Mouse (Mus musculus) CH12.LX (cell line): ENCODE data around the gene Gm14496. TPM values are rescaled to one million over a fixed set of nuclear protein-coding genes. Genes with fewer than 3 reads are reported as not detected.
"Not testable (repeated sequence)": the region's sequence is repeated elsewhere in the genome, so short reads cannot be mapped to it uniquely, and the experiment has no call there.

Experiments used
- DNase-seq: peaks from one replicate; pipeline ENCODE4 v3.0.0-alpha.2; 2013; ENCODE audit errors: extremely low read depth
- H3K27ac ChIP-seq: 2 replicates; pipeline ENCODE4 v1.5.1; 2012; ENCODE audit warnings: low read depth, mild to moderate bottlenecking, control low read depth, moderate library complexity; ENCODE audit not compliant: insufficient read depth
- H3K27me3 ChIP-seq: replicated peaks from 2 replicates; pipeline ENCODE3; 2012; ENCODE audit warnings: inconsistent platforms
- H3K36me3 ChIP-seq, 2 experiments: replicated peaks in 1 of 2; 2 replicates each; pipeline versions ENCODE3 to v1.6.1; 2012; ENCODE audit warnings: inconsistent platforms in 1 of 2, low read length in 1 of 2, mild to moderate bottlenecking in 1 of 2, mixed read lengths in 1 of 2, moderate library complexity in 1 of 2; ENCODE audit not compliant: control insufficient read depth in 1 of 2, insufficient read depth in 1 of 2
- H3K4me1 ChIP-seq, 2 experiments: 2 replicates each; pipeline ENCODE4 v1.6.1; 2012; ENCODE audit warnings: inconsistent platforms in 1 of 2, moderate library complexity in 1 of 2; ENCODE audit not compliant: insufficient read depth in 2 of 2, control insufficient read depth in 1 of 2
- H3K4me2 ChIP-seq: 2 replicates; pipeline ENCODE4 v1.6.1; 2012; ENCODE audit warnings: low read depth, mild to moderate bottlenecking, control low read depth; ENCODE audit not compliant: poor library complexity, insufficient read depth, severe bottlenecking
- H3K4me3 ChIP-seq, 3 experiments: fragments of 150-350 bp in 1 of 3; sonication (generic) in 1 of 3; replicated peaks in 1 of 3; 2 replicates each; pipeline versions ENCODE3 to v1.5.1; 2011 to 2012; ENCODE audit warnings: low read depth in 2 of 3, low read length in 2 of 3, mild to moderate bottlenecking in 2 of 3, moderate library complexity in 2 of 3, control low read depth in 1 of 3, improper control_type of control experiment in 1 of 3, inconsistent platforms in 1 of 3, mixed read lengths in 1 of 3; ENCODE audit not compliant: poor library complexity in 1 of 3
- H3K79me2 ChIP-seq: replicated peaks from 2 replicates; pipeline ENCODE4 v1.6.1; 2012; ENCODE audit warnings: mild to moderate bottlenecking, moderate library complexity; ENCODE audit not compliant: control insufficient read depth, poor library complexity, insufficient read depth, severe bottlenecking; ENCODE audit errors: extremely low read depth
- H3K9ac ChIP-seq: 2 replicates; pipeline ENCODE4 v1.6.1; 2012; ENCODE audit warnings: low read depth, mild to moderate bottlenecking, control low read depth, moderate library complexity; ENCODE audit not compliant: insufficient read depth
- H3K9me3 ChIP-seq: replicated peaks from 2 replicates; pipeline ENCODE3; 2012; ENCODE audit warnings: low read length, inconsistent platforms, mixed read lengths
- CHD1 ChIP-seq: IDR thresholded peaks from 2 replicates; pipeline ENCODE4 v1.6.1; 2012; ENCODE audit warnings: low read depth, low read length, improper control_type of control experiment, inconsistent platforms
- HCFC1 ChIP-seq: IDR thresholded peaks from 2 replicates; pipeline ENCODE4 v1.6.1; 2012; ENCODE audit warnings: low read depth, mild to moderate bottlenecking, inconsistent platforms, low read length, improper control_type of control experiment
- ZNF384 ChIP-seq: IDR thresholded peaks from 2 replicates; pipeline ENCODE4 v1.6.1; 2012; ENCODE audit warnings: low read depth, low read length, improper control_type of control experiment, inconsistent platforms
- dilution Hi-C: fragments of 300-500 bp; cut with MboI; formaldehyde crosslinking; loops from 2 replicates; pipeline ENCODE4 v1.14.3; 2020; ENCODE audit warnings: low sequenced_read_pairs; ENCODE audit not compliant: extremely low pct_unique_long_range_greater_than_20kb, extremely low pct_ligation_motif_present
- in situ Hi-C: fragments of 300-500 bp; cut with MboI; formaldehyde crosslinking; loops from 3 replicates; pipeline ENCODE4 v1.14.3; 2019; ENCODE audit warnings: low sequenced_read_pairs, low pct_ligation_motif_present, low pct_unique_long_range_greater_than_20kb, mixed read lengths
- polyA plus RNA-seq: library from polyadenylated mRNA; unstranded; fragments of >175 nt; gene quantifications from 2 replicates; pipeline ENCODE4 v1.2.1, GENCODE M21; 2012; ENCODE audit warnings: low read depth; ENCODE audit not compliant: insufficient read length
- total RNA-seq, 2 experiments: library from RNA; depleted of rRNA; stranded (reverse); fragments of 300-350 nt in 1 of 2; fragments of >200 nt in 1 of 2; gene quantifications; 2 replicates each; pipeline ENCODE4 v1.2.3; 2012 to 2014

Gene Gm14496
- total and polyA plus RNA-seq, 3 experiments, result not detected

DNA sequence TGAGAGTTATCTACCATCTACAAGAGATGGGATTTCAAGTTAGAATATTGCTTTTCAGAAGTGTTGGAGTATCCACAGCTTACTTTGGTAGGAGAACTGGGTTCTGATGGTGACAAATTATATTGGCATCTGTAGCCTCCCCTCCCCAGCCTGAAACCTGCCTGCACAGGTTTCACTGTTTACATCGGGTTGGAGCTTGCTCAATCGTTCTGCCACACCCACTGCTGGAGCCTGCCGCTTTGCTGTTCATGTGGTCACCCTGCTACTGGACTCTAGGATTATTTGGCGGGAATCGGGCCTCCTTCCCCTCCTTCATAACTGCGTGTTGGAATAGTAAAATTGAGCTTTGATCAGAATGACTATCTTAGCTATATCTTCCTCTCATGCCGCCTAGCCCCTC is 22.5 kb upstream of the Gm14496 start:
- peaks cover 14% of the 10 kb centered on the region for H3K27me3 ChIP-seq
- in situ Hi-C loops, result no loop called here

GRCm38 (mm10) chr2:181969187-181969586 is 21.7 kb upstream of the Gm14496 start:
- peaks cover 14% of the 10 kb centered on the region for H3K27me3 ChIP-seq
- H3K4me2 ChIP-seq, result no peak overlapping the region
- TF ChIP-seq HCFC1, result no peak
- no peaks in the 10 kb centered on the region for H3K4me1 ChIP-seq
- no peak overlapping the region for H3K27ac ChIP-seq
- DNase-seq, result no peak
- H3K79me2 ChIP-seq, result no peaks in the 10 kb centered on the region
- no peak overlapping the region for H3K9ac ChIP-seq
- no peak overlapping the region for H3K4me3 ChIP-seq
- dilution Hi-C loops (no loop called here), in situ Hi-C loops (no loop called here)
- no peaks in the 10 kb centered on the region for H3K9me3 ChIP-seq
- H3K36me3 ChIP-seq, result no peaks in the 10 kb centered on the region

More for the DNA sequence above, 22.5 kb upstream of the Gm14496 start:
- no peak for DNase-seq
- H3K36me3 ChIP-seq, result no peaks in the 10 kb centered on the region
- no peak overlapping the region for H3K4me3 ChIP-seq
- no peak overlapping the region for H3K4me2 ChIP-seq
- H3K79me2 ChIP-seq, result no peaks in the 10 kb centered on the region
- no peak overlapping the region for H3K27ac ChIP-seq
- H3K9me3 ChIP-seq, result no peaks in the 10 kb centered on the region
- H3K4me1 ChIP-seq, result no peaks in the 10 kb centered on the region
- no peak overlapping the region for H3K9ac ChIP-seq
- no peak for TF ChIP-seq CHD1
- TF ChIP-seq ZNF384, result no peak
- dilution Hi-C loops, result no loop called here

DNA sequence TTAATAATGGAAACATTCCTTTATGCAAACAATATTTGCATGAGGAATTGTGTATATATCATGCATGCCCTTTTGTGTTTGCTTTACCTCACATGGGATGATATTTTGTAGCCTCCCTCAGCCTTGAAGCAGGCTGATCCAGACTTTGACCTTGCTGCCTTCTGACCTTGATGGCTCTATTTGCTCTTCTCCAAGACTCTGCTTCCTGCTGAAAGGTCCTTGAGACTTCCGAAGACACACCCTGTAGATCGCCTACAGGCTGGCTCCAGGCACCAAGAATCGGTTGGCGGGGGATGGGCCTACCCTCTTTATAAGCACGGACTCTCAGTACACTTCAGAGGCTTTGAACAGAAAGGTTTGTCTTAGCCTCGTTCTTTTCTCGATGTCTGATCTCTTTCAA is 9.0 kb upstream of the Gm14496 start:
- H3K4me1 ChIP-seq, H3K4me3 ChIP-seq, H3K36me3 ChIP-seq, DNase-seq, in situ Hi-C loops, dilution Hi-C loops, H3K27ac ChIP-seq, H3K4me2 ChIP-seq, H3K79me2 ChIP-seq, H3K9ac ChIP-seq, H3K9me3 ChIP-seq: not testable (repeated sequence)
- peaks cover 16% of the 10 kb centered on the region for H3K27me3 ChIP-seq

Other genes with a start within 250 kb of the Gm14496 start
- gene Myt1, start 227.8 kb upstream of the Gm14496 start, total RNA-seq (2012; rRNA removed), result 0.13 TPM in 1 of 2 replicates, not detected in the other
- gene Myt1, start 227.8 kb upstream of the Gm14496 start, total RNA-seq (2014; rRNA removed), result not detected in 2 replicates
- gene Myt1, start 227.8 kb upstream of the Gm14496 start, polyA plus RNA-seq, result not detected in 2 replicates
- 10.8 and 17.1 TPM in 2 replicates for gene Pcmtd2, start 153.3 kb upstream of the Gm14496 start, total RNA-seq (2012; rRNA removed)
- 14.4 and 14.7 TPM in 2 replicates for gene Pcmtd2, start 153.3 kb upstream of the Gm14496 start, total RNA-seq (2014; rRNA removed)
- gene Pcmtd2, start 153.3 kb upstream of the Gm14496 start, polyA plus RNA-seq, result 10.3 and 10.9 TPM in 2 replicates
- gene Polr3k, start 126.8 kb upstream of the Gm14496 start, total RNA-seq (2012; rRNA removed), result 38.3 and 39.4 TPM in 2 replicates
- 50.7 and 55.9 TPM in 2 replicates for gene Polr3k, start 126.8 kb upstream of the Gm14496 start, total RNA-seq (2014; rRNA removed)
- gene Polr3k, start 126.8 kb upstream of the Gm14496 start, polyA plus RNA-seq, result 28.5 and 30.5 TPM in 2 replicates